ENCODE assay signal across 29 mouse cellular contexts in genomic region chr16:92179306-92179705, GRCm38 (mm10).
"Had no signal": no experiment of that assay in that cellular context is flagged by ENCODE, and none has a peak within 500 bp of the region (broad histone marks: within the 10 kb centered on the region; RNA-seq: fewer than 3 reads in every experiment).

No protein-coding gene starts in this region.

- H3K4me3 ChIP-seq: gastrocnemius, adult 2 months; heart, adult 2 months; heart, embryonic 13.5 days; heart, embryonic 15.5 days; hindbrain, embryonic 12.5 days; hindbrain, embryonic 15.5 days; kidney, embryonic 15.5 days; left cerebral cortex, adult 2 months; limb, embryonic 10.5 days; limb, embryonic 12.5 days; liver, embryonic 13.5 days; liver, embryonic 15.5 days had no signal

- H3K9ac ChIP-seq: heart, embryonic 13.5 days; heart, embryonic 15.5 days; hindbrain, embryonic 12.5 days; hindbrain, embryonic 15.5 days; kidney, embryonic 15.5 days; limb, embryonic 12.5 days; liver, embryonic 13.5 days; liver, embryonic 15.5 days had no signal

- H3K27ac ChIP-seq: gastrocnemius, adult 2 months; heart, adult 2 months; heart, embryonic 13.5 days; heart, embryonic 15.5 days; hindbrain, embryonic 12.5 days; hindbrain, embryonic 15.5 days; hindbrain, postnatal 0 days; kidney, embryonic 15.5 days; kidney, postnatal 0 days; left cerebral cortex, adult 2 months; limb, embryonic 10.5 days; limb, embryonic 12.5 days; liver, embryonic 13.5 days; liver, embryonic 15.5 days had no signal

- H3K36me3 ChIP-seq: heart, embryonic 13.5 days; heart, embryonic 15.5 days; hindbrain, embryonic 12.5 days; hindbrain, embryonic 15.5 days; kidney, embryonic 15.5 days; limb, embryonic 10.5 days; limb, embryonic 12.5 days; liver, embryonic 13.5 days; liver, embryonic 15.5 days had no signal

- H3K9me3 ChIP-seq: heart, embryonic 13.5 days; heart, embryonic 15.5 days; hindbrain, embryonic 12.5 days; hindbrain, embryonic 15.5 days; kidney, embryonic 15.5 days; limb, embryonic 10.5 days; limb, embryonic 12.5 days; liver, embryonic 13.5 days; liver, embryonic 15.5 days had no signal

- H3K4me2 ChIP-seq: heart, embryonic 11.5 days; heart, embryonic 13.5 days; heart, embryonic 15.5 days; hindbrain, embryonic 12.5 days; hindbrain, embryonic 15.5 days; kidney, embryonic 15.5 days; limb, embryonic 12.5 days; liver, embryonic 11.5 days; liver, embryonic 13.5 days; liver, embryonic 15.5 days had no signal

- ATAC-seq: hindbrain, postnatal 0 days; intestine, embryonic 16.5 days had no signal

- H3K27me3 ChIP-seq: heart, embryonic 13.5 days; heart, embryonic 15.5 days; hindbrain, embryonic 12.5 days; hindbrain, embryonic 15.5 days; kidney, embryonic 15.5 days; limb, embryonic 12.5 days; liver, embryonic 13.5 days; liver, embryonic 15.5 days had no signal

- H3K4me1 ChIP-seq: hindbrain, embryonic 12.5 days; hindbrain, embryonic 15.5 days; liver, embryonic 15.5 days had no signal

- DNase-seq: gastrocnemius, adult 2 months; gastrocnemius, postnatal 10 days; gastrocnemius, postnatal 36 days; heart, adult 11 months; heart, adult 2 months; heart, postnatal 14 days; heart, postnatal 36 days; kidney, adult 11 months; kidney, adult 2 months; kidney, adult 9 months; kidney, postnatal 14 days; kidney, postnatal 36 days; layer of hippocampus, adult 9-11 months; liver; liver, embryonic 13.5 days had no signal
